Mouse (Mus musculus) adrenal gland, adult (tissue): ENCODE data around the gene Itga11.
"Not testable (repeated sequence)": the region's sequence is repeated elsewhere in the genome, so short reads cannot be mapped to it uniquely, and the experiment has no call there.

Experiments
- DNase-seq, 2 experiments: peaks; one replicate each; pipeline ENCODE4 v3.0.0; 2022 to 2023; ENCODE audit warnings: low spot score in 1 of 2; ENCODE audit not compliant: inconsistent age in 2 of 2

Itga11 gene

DNA sequence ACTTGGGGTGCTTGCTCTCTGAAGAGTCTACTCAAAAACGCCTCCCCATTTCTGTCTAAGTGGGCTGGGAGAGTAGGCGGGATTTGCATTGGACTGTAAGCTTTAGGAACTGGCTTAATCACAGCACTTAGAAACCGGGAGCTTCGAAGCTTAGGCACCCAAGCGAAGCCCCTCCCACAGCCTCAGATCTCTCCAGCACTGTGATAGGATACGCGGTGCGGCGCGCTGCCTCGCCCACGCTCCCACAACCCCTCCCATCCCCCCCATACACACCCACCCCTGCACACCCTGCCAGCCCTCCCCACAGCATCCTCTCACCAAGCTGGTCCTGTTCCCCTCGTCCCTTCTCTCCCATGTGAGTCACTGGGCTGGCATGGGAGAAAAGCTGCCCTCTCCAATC is 85.9 kb downstream of the Itga11 start:
- DNase-seq, result no peak

DNA sequence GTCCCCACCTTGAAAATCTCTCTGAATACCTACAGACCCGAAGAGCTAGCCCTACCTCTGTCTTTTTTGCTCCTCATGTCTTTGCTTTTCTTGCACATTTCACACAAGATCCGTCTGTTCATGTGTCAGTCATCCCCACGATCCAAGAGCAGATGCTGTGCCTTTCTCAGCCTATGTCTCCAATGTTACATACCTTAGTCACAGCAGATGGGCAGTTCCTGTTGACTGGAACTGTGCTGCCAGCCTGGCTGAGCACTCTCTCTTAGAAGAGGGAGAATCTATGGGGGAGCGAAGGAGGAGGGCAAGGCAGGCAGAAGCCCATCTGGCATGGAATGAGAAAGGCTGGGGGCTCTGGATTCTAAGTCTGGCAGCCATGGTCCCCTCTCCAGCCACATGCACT is 87.7 kb downstream of the Itga11 start:
- DNase-seq, result no peak

DNA sequence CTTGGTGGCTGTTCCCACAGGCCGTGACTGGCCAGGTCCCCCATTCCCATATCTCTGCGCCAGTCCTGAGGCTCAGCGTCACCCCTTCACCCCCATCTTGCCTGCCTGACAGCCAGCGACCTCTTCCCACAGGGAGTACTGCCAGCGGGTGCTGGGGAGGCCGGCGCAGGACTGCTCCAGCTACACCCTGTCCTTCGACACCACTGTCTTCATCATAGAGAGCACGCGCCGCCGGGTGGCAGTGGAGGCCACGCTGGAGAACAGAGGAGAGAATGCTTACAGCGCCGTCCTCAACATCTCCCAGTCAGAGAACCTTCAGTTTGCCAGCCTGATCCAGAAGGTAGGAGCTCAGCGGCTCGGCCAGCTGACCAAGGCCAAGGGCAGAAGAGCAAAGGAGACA is 89.8 kb downstream of the Itga11 start:
- no peak for DNase-seq

DNA sequence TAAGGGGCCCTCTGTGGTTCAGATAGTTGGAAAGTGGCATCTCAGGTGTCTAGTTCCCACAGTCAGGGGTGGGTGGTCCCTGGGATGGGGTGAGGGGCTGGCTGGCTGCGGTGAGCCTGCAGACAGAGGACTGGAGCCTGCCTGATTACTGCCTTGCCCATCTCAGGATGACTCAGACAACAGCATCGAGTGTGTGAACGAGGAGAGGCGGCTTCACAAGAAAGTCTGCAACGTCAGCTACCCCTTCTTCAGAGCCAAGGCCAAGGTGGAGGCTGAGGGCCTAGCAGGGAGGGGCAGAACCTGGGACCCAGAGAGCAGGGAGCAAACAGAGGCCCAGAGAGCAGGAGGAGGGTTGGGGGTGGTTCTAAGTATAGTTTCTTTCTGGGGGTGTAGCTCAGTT is 90.7 kb downstream of the Itga11 start:
- no peak for DNase-seq

DNA sequence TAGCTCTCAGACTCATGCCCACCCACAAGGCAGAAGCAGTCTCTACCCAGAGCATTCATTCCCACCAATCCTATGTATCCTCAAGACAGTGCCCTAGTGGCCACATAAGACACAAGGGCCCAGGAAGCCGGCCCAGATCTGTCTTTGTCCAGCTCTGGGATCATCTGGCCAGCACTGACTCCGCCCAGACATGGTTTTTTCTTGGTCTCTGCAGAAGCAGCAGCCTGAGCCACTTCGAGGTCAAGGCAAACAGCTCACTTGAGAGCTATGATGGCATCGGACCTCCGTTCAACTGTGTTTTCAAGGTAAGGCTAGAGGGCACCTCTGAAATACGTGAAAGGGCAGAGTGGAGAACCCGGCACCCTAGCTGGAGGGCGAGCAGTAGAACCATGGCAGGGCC is 95.1 kb downstream of the Itga11 start:
- peak; percentile 71 to 80 for DNase-seq

DNA sequence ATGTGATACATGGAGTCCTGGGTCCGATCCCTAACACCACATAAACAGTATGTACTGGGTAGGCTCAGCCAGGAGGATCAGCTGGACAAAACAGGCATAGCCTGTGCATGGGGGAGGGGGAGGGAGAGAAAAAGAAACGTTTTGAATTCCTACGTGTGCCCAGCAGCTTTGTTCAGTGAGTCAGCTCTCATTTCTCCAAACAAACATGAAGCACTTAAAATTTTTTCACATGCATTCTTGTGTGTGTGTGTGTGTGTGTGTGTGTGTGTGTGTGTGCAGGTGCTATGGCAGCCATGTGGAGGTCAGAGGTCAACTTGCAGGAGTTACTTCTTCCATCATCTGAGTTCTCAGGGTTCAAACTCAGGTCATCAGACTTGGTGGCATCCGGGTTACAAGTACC is 97.8 kb downstream of the Itga11 start:
- no peak for DNase-seq

DNA sequence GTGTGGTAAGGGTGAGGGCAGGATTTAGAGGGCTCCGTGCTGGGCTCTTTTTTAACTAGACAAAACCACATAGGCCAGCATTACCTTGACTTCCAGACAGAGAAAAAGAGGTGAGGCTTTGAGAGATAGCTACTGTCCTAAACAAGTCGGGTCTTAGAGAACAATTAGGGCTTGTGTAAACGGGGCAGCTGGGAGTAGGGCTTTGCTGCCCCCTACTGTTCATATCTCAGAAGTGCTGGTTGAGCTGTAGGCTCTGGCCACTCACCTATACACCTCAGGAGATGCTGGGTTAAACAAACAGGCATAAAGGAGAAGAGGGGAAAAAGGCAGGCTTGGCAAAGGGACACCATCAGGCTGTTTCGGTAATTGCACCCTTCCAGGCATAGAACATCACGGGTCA is 99.8 kb downstream of the Itga11 start:
- peak; percentile 69 to 88 for DNase-seq

DNA sequence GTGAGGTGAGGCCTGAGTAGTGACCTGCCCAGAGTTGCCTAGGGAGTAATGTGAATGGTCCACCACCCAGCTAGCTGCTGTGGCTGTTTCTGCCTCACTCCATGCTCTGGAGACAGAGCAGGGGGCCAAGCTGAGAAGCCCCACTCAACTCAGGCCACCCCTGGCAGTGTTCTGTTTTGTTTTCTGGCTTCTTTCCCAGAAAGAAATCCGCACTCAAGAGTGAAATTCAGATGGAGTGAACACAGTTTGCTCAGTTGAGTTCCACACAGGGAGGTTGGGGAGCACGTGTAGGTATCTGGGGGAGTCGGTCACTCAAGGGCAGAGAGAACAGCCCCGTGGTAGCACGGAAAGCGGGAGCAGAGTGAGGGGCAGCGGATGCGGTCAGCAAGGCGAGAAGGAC is 101.1 kb downstream of the Itga11 start:
- DNase-seq, result no peak

DNA sequence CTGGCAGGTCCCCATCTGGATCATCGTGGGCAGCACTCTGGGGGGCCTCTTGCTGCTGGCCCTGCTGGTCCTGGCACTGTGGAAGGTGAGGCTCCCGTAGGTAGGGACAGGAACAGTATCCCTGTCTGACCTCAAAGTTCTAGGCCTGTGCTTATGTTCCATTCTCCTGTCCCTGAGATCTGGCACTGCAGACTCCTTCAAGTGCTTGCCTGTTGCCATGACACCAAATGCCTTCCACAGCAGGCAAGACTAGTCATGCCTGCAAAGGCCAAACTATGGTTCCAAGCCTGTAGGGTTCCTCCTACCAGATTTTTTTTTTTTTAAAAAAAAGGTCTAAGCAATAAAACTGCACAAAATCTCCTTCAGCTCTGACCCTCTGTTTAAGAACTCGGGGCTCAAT is 104.3 kb downstream of the Itga11 start:
- peak in 1 of 2 experiments; percentile 50 for DNase-seq

DNA sequence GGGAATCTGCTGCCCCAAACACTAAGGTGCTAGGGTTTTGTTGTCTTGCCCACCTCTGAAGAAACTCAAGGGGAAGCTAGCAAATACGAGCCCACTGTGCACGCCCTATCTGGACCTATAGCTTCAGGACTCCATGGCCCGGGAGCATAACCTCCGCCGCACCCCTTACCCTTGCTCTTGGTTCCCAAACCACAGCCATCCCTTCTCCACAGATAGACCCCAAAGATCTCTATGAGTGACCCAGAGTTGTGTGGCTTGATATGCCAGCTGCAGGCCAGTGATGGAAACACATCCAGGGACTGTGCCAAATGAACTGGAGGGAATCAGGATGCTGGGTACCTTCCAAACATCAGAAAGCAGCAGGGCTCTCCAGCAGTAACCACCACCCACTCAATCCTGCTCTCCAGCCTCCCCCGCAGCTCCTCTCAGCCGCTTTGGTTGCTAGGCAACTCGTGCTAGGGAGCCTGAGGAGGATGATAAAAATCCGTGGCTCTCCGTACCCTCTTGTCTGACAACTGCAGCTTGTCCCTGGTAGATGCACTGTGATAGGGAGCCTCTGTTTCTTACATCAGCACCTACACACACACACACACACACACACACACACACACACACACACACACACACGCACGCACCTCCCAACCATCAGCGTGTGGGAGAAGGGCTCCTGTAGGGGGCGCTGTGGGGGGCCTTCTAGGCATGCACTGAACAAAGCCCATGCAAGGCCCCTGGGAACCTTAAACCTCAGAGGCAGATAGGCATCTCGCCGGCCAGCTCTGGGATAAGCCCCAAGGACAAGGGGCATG is 105.6 kb downstream of the Itga11 start:
- peak in 1 of 2 experiments; percentile 76 for DNase-seq

DNA sequence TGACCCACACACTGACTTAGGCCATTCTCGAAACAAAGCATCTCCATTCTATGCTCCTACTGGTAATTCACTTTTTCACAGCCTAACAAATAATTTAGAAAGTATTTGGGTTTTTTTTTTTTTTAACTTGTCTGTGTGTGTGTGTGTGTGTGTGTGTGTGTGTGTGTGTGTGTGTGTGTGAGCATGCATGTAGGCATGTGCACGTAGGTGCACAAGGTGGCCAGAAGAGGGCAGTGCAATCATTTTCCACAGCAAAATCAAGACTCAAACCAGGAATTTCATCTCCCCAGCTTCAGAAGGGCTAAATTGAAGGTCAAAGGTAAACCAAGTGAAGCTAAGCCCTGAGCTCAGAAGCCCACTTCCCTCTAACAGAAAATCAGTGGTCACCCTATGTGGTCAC is 106.6 kb downstream of the Itga11 start:
- DNase-seq, result no peak

DNA sequence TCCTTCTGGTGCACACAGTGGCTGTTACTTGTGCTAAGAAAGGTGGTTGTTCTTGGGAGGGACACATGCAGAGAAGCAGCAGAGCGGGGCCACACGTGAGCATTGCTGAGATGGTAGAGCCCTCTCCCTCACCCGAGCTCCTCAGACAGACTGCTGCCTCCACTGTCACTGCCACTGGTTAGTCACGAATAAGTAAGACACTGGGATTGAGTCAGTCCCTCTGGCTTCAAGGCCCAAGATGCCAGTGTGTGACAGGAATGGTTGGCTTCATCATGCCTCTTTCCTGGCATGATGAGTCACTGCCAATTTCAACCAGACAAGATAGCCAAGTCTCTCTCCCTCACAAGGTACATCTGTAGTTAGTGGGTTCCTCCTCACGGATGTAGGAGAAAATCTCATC is 109.1 kb downstream of the Itga11 start:
- peak; percentile 71 to 79 for DNase-seq

DNA sequence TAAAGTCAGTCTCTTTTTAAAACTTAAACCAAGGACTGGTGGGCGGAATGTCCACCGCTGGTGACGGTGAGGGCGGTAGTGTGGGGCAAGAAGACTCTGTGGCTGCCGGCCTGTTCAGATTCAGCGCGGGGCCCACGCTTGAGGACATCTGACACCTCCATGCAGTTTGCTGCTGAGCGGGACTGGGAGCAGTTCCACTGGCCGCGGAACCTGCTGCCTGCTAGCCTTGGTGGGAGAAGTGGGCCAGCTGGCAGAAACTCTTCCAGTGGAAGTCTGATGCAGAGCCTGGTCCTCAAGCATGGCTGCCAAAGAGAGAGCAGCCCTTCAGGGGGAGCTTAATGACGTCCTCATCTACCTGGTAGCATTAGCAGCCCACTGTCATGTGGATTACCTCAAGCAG is 112.2 kb downstream of the Itga11 start:
- DNase-seq, result no peak

DNA sequence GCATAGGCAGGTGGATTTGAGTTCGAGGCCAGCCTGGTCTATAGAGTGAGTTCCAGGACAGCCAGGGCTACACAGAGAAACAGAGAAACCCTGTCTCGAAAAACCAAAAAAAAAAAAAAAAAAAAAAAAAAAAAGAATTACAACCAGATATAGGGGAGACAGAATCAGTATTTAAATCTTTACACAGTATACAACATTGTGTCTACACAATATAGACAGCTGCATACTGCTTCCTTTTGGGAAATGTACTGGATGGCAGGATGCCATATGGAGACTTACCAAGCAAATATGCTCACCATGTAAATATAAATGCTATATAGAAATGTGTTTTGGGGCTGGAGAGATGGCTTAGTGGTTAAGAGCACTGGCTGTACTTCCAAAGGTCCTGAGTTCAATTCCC is 121.6 kb downstream of the Itga11 start:
- not testable (repeated sequence) for DNase-seq

DNA sequence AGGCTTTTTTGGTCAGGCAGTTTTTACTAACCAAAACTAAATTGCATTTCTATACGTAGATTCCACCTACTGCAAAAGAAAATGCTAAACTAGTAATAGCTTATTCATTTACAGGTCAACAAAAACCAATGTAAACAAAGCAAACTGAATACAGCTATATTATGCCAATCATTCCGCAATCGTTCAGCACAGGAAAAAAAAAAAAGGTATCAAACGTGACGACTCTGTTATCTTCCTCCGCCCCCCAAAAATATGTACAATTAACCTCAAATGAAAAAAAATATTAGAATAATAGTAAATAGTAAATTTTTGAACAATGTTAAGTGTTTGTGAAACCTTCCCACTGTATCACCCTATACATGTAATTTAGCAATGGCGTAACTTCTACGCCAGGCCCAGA is 132.5 kb downstream of the Itga11 start:
- DNase-seq, result no peak

DNA sequence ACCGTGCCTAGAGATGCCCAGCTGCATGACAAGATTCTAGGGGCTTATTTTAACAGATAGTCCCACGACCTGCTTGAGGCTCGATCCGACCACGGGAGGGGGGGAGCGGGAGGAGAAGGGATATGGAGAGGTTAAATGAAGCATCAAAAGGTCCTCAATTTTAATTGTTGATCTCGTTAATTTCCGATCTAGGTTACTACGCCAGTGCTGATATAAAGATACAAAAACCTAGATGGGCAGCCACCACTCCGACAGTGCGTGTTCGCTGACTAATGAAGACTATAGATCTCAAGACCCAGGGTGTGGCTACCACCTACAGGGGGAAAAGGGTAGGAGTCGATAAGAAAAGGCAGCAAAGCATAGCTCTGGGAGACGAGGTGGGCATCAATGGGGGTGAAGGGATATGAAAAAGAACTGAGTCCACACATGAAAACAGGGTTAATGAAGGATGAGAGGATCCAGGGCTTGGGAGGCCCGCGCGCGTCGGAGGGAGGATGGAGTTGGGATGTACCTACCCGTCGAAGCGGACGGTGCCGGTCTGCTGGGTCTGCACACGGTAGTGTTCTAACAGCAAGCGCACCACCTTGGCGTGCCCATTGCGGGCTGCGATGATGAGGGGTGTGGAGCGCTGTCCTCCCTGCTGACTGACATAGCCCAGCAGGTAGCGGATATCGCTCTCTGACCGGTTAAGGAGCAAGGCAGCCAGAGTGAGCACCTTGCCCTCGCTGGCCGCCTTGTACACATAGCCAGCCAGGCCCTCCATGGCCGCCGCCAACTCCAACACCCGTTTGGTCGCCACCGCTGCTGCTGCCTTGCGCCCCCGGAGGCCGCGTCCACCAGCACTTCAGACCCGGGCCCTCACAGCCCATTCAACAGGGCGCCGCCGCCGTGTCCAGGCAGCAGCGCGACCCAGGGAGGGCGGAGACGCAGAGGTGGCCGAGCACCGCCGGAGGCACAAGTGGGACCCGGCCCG is 133.2 kb downstream of the Itga11 start:
- DNase-seq, result no peak

DNA sequence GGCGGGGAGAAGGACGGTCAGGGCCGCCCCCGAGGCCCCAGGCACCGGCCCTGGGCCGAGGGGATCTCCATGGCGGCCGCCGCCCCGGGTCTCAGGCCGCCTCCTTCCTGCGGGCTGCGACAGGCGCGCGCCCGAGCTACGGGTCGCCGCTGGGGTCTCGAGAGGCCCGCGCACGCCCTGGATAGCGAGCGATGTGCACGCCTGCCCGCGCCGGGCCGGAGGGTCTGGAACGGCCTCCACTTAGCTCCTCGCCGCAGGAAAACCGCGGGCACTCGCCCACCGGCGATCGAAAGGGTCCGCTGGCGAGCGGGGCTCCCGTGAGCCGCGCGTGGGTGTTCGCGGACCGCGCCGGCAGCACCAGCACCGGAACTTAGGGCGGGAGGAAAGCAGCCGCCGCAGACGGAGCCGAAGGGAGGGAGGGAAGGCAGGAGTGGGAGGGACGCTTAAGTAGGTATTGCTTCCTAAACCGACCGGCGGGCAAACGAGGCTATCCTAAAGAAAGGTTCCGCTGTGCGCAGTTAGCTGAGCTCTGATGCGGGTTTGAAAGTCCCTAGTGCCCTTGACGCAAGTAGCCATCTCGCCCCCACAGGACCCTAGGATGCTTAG is 134.0 kb downstream of the Itga11 start, which contains the start of gene Fem1b:
Gene Fem1b (minus strand): TSS at position 419 of the 606 bp plus-strand sequence.
- peak; percentile 93 to 98 for DNase-seq

DNA sequence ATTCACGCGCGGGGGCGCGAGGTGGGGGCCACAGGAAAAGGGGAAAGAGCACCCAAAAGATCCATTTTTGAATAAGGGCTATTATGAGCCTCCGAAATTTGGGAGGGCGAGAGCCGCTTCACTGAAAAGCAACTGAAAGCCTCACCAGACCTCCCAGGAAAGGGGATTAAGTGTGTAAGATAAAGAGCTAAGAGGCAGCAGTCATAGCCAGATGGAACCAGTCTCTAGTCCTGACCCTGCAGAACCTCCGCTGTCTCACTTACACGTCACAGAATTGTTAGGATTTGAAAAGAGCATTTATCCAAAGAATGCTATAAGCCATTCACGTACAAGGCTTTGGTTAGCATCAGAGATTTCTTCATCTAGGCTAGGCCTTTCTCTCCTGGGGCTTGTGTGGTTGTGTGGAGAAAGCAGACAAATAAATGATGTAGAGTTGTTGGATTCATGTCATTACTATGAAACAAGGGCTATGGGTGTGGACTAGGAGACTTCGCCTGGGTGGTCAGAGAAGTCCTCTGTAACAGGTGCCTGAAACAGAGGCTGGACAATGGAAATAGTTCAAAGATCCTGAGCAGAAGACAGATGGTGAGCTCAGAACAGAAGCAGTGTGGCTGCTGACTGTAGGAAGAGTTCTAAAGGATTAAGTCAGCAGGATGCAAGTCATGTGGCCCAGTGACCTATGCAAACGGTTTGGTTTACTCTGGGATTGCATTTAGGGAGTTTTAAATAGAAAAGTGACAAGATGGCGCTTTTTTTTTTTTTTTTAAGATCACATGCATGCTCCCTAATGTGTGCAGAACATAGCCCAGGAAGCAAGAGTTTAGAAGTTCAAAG is 134.8 kb downstream of the Itga11 start:
- DNase-seq, result no peak

DNA sequence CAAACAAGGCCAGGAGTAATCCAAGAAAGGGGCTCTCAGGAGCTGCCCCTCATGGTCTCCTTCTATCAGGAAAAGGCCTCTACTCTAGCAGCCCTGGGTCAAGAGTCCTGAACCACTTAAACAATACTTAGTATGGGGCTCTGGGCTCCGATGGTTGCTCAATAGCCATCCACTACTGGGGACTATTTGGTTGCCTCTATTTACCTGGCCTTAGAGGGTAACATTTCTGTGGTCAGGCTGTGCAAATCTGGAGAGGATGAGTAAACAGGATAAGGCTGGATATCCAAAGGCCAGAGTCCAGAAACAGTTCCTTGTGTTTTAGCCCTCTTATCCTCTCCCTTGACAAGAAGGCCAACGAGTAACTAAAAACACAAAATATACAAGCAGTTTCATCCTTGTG is 137.1 kb downstream of the Itga11 start:
- no peak for DNase-seq

DNA sequence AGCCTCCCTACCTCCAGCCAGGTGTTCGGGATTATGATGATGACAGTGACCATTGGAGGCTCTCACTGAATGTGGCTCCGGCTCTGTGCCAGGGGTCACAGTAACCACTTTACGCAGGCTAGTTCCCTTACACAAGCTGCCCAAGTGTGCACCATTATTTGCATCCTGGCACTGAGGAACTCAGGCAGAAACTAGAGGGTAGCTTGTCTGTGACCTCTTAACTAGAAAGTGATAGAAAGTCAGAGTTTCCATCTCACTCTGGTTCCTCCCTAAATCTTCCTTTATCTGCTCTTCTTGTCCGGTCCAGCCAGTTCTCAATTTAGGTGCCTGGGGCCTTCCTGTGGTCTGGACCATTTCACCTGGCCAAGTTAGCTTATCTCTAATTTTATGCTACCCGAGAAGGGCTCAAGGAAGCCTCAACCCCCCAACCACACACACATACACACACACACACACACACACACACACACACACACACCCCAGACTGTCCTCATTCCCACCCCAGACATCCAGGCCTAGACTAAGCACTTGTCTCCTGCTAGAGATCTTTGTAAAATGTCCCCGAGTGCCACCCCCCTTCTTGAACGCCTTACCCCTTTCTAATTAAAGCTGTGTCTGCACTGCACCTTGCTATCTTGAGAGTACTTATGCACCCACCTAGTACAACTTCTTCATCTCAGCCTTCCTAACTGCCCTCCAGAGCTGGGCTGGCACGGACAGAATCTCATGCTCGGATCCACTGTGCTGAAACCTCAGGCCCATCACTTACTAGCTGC is 138.9 kb downstream of the Itga11 start:
- no peak for DNase-seq
